Mouse (Mus musculus): ENCODE measurements around the gene Rufy1. TPM values are rescaled to one million over a fixed set of nuclear protein-coding genes. Genes with fewer than 3 reads are reported as not detected.
"Not testable (repeated sequence)": the region's sequence is repeated elsewhere in the genome, so short reads cannot be mapped to it uniquely, and the experiment has no call there.

Rufy1 gene
- polyA plus RNA-seq, 1 experiment from 2014 or later = 29.9 TPM

- WGBS = 3% methylated on average over 26 of the region's 26 CpGs
- ATAC-seq (ENCODE audit: low FRiP score) (peak; percentile 68), DNase-seq (ENCODE audit: low spot score) (peak; percentile 57)
- 0 out of 2 replicates have a peak overlapping the region, but pooled peaks have one; percentile 5 for H3K9ac ChIP-seq (ENCODE audit: low read depth, low read length)
- peak overlapping the region; percentile 32 for H3K4me2 ChIP-seq (replicated peaks; ENCODE audit: low read depth, low read length)
- peaks cover 4% of the 10 kb centered on the region; the same call in 1 of the 2 replicates for H3K4me1 ChIP-seq (replicated peaks; ENCODE audit: control insufficient read depth, insufficient read depth, low read length)
- H3K4me3 ChIP-seq (ENCODE audit: low read depth, low read length) = peak overlapping the region; percentile 4; the same call in 1 of the 2 replicates
- H3K27me3 ChIP-seq (ENCODE audit: control insufficient read depth, insufficient read depth, low read length) = no peaks in the 10 kb centered on the region
- H3K27ac ChIP-seq (ENCODE audit: low read depth, low read length) = peak overlapping the region; percentile 60; the same call in 1 of the 2 replicates
- no peaks in the 10 kb centered on the region for H3K9me3 ChIP-seq (ENCODE audit: control insufficient read depth, low read length)
- no peaks in the 10 kb centered on the region for H3K36me3 ChIP-seq (ENCODE audit: control insufficient read depth, insufficient read depth, low read length)
These were observed 26.4 kb upstream of the Rufy1 start for GRCm38 (mm10) chr11:50457111-50457911.

- H3K4me1 ChIP-seq (replicated peaks; ENCODE audit: control insufficient read depth, insufficient read depth, low read length) = peaks cover 4% of the 10 kb centered on the region; the same call in 1 of the 2 replicates
- WGBS = 36% methylated on average over 7 of the region's 7 CpGs
- H3K27me3 ChIP-seq (ENCODE audit: control insufficient read depth, insufficient read depth, low read length) = no peaks in the 10 kb centered on the region
- no peak overlapping the region for H3K4me3 ChIP-seq (ENCODE audit: low read depth, low read length)
- no peak overlapping the region for H3K4me2 ChIP-seq (replicated peaks; ENCODE audit: low read depth, low read length)
- H3K36me3 ChIP-seq (ENCODE audit: control insufficient read depth, insufficient read depth, low read length) = no peaks in the 10 kb centered on the region
- no peak overlapping the region for H3K27ac ChIP-seq (ENCODE audit: low read depth, low read length)
- peak; percentile 21 for DNase-seq (ENCODE audit: low spot score)
- no peaks in the 10 kb centered on the region for H3K9me3 ChIP-seq (ENCODE audit: control insufficient read depth, low read length)
- H3K9ac ChIP-seq (ENCODE audit: low read depth, low read length) = no peak overlapping the region
- ATAC-seq (ENCODE audit: low FRiP score) = peak; percentile 51; the same call in 1 of the 2 replicates
These were observed 25.5 kb upstream of the Rufy1 start for GRCm38 (mm10) chr11:50456455-50456854.

GRCm38 (mm10) chr11:50454934-50455333, 24.0 kb upstream of the Rufy1 start:
- no peaks in the 10 kb centered on the region for H3K9me3 ChIP-seq (ENCODE audit: control insufficient read depth, low read length)
- peaks cover 4% of the 10 kb centered on the region; the same call in 1 of the 2 replicates for H3K4me1 ChIP-seq (replicated peaks; ENCODE audit: control insufficient read depth, insufficient read depth, low read length)
- no peak overlapping the region for H3K4me3 ChIP-seq (ENCODE audit: low read depth, low read length)
- no peak overlapping the region for H3K27ac ChIP-seq (ENCODE audit: low read depth, low read length)
- no peak for DNase-seq (ENCODE audit: low spot score)
- no peak for ATAC-seq (ENCODE audit: low FRiP score)
- no peaks in the 10 kb centered on the region for H3K27me3 ChIP-seq (ENCODE audit: control insufficient read depth, insufficient read depth, low read length)
- 42% methylated on average over 6 of the region's 6 CpGs for WGBS
- no peaks in the 10 kb centered on the region for H3K36me3 ChIP-seq (ENCODE audit: control insufficient read depth, insufficient read depth, low read length)
- no peak overlapping the region for H3K4me2 ChIP-seq (replicated peaks; ENCODE audit: low read depth, low read length)
- H3K9ac ChIP-seq (ENCODE audit: low read depth, low read length) = no peak overlapping the region

GRCm38 (mm10) chr11:50450236-50450635, 19.3 kb upstream of the Rufy1 start:
- no peaks in the 10 kb centered on the region for H3K36me3 ChIP-seq (ENCODE audit: control insufficient read depth, insufficient read depth, low read length)
- 82% methylated on average over 9 of the region's 9 CpGs for WGBS
- ATAC-seq (ENCODE audit: low FRiP score) (no peak), DNase-seq (ENCODE audit: low spot score) (no peak)
- no peak overlapping the region for H3K27ac ChIP-seq (ENCODE audit: low read depth, low read length)
- no peaks in the 10 kb centered on the region for H3K27me3 ChIP-seq (ENCODE audit: control insufficient read depth, insufficient read depth, low read length)
- H3K4me1 ChIP-seq (replicated peaks; ENCODE audit: control insufficient read depth, insufficient read depth, low read length) = no peaks in the 10 kb centered on the region
- no peak overlapping the region for H3K4me3 ChIP-seq (ENCODE audit: low read depth, low read length)
- no peak overlapping the region for H3K9ac ChIP-seq (ENCODE audit: low read depth, low read length)
- H3K4me2 ChIP-seq (replicated peaks; ENCODE audit: low read depth, low read length) = no peak overlapping the region
- H3K9me3 ChIP-seq (ENCODE audit: control insufficient read depth, low read length) = no peaks in the 10 kb centered on the region

GRCm38 (mm10) chr11:50448163-50448562, 17.2 kb upstream of the Rufy1 start:
- not testable (repeated sequence) for H3K4me2 ChIP-seq (replicated peaks; ENCODE audit: low read depth, low read length); H3K9me3 ChIP-seq (ENCODE audit: control insufficient read depth, low read length); H3K27ac ChIP-seq (ENCODE audit: low read depth, low read length); H3K27me3 ChIP-seq (ENCODE audit: control insufficient read depth, insufficient read depth, low read length); H3K4me1 ChIP-seq (replicated peaks; ENCODE audit: control insufficient read depth, insufficient read depth, low read length); H3K9ac ChIP-seq (ENCODE audit: low read depth, low read length); ATAC-seq (ENCODE audit: low FRiP score); H3K4me3 ChIP-seq (ENCODE audit: low read depth, low read length); H3K36me3 ChIP-seq (ENCODE audit: control insufficient read depth, insufficient read depth, low read length)
- peak; percentile 34 for DNase-seq (ENCODE audit: low spot score)
- 48% methylated on average over 8 of the region's 8 CpGs for WGBS

GRCm38 (mm10) chr11:50443259-50444065, 12.5 kb upstream of the Rufy1 start:
- H3K4me2 ChIP-seq (replicated peaks; ENCODE audit: low read depth, low read length) = no peak overlapping the region
- DNase-seq (ENCODE audit: low spot score) (peak; percentile 74), ATAC-seq (ENCODE audit: low FRiP score) (no peak)
- WGBS = 76% methylated on average over 5 of the region's 5 CpGs
- no peak overlapping the region for H3K4me3 ChIP-seq (ENCODE audit: low read depth, low read length)
- no peaks in the 10 kb centered on the region for H3K9me3 ChIP-seq (ENCODE audit: control insufficient read depth, low read length)
- H3K36me3 ChIP-seq (ENCODE audit: control insufficient read depth, insufficient read depth, low read length) = no peaks in the 10 kb centered on the region
- H3K27ac ChIP-seq (ENCODE audit: low read depth, low read length) = no peak overlapping the region
- no peaks in the 10 kb centered on the region for H3K4me1 ChIP-seq (replicated peaks; ENCODE audit: control insufficient read depth, insufficient read depth, low read length)
- no peaks in the 10 kb centered on the region for H3K27me3 ChIP-seq (ENCODE audit: control insufficient read depth, insufficient read depth, low read length)
- H3K9ac ChIP-seq (ENCODE audit: low read depth, low read length) = no peak overlapping the region

- ATAC-seq (ENCODE audit: low FRiP score) (no peak), DNase-seq (ENCODE audit: low spot score) (no peak)
- no peak overlapping the region for H3K9ac ChIP-seq (ENCODE audit: low read depth, low read length)
These were observed 10.7 kb upstream of the Rufy1 start for GRCm38 (mm10) chr11:50441637-50442036.

GRCm38 (mm10) chr11:50440691-50441090, 9.8 kb upstream of the Rufy1 start:
- Histone ChIP-seq H3K27me3 (ENCODE audit: control insufficient read depth, insufficient read depth, low read length) (no peaks in the 10 kb centered on the region), H3K27ac (ENCODE audit: low read depth, low read length) (no peak overlapping the region), H3K4me3 (ENCODE audit: low read depth, low read length) (no peak overlapping the region), H3K9ac (ENCODE audit: low read depth, low read length) (no peak overlapping the region), H3K9me3 (ENCODE audit: control insufficient read depth, low read length) (no peaks in the 10 kb centered on the region), H3K36me3 (ENCODE audit: control insufficient read depth, insufficient read depth, low read length) (no peaks in the 10 kb centered on the region), H3K4me1 (replicated peaks; ENCODE audit: control insufficient read depth, insufficient read depth, low read length) (no peaks in the 10 kb centered on the region), H3K4me2 (replicated peaks; ENCODE audit: low read depth, low read length) (no peak overlapping the region)
- WGBS = 82% methylated on average over 6 of the region's 6 CpGs
- ATAC-seq (ENCODE audit: low FRiP score) (no peak), DNase-seq (ENCODE audit: low spot score) (no peak)

More at GRCm38 (mm10) chr11:50441637-50442036, 10.7 kb upstream of the Rufy1 start:
- no peak overlapping the region for H3K4me2 ChIP-seq (replicated peaks; ENCODE audit: low read depth, low read length)
- no peaks in the 10 kb centered on the region for H3K9me3 ChIP-seq (ENCODE audit: control insufficient read depth, low read length)
- H3K4me3 ChIP-seq (ENCODE audit: low read depth, low read length) = no peak overlapping the region
- H3K27ac ChIP-seq (ENCODE audit: low read depth, low read length) = no peak overlapping the region
- WGBS = 84% methylated on average over 9 of the region's 9 CpGs
- H3K36me3 ChIP-seq (ENCODE audit: control insufficient read depth, insufficient read depth, low read length) = no peaks in the 10 kb centered on the region
- H3K4me1 ChIP-seq (replicated peaks; ENCODE audit: control insufficient read depth, insufficient read depth, low read length) = no peaks in the 10 kb centered on the region
- H3K27me3 ChIP-seq (ENCODE audit: control insufficient read depth, insufficient read depth, low read length) = no peaks in the 10 kb centered on the region

Measured in hindbrain, embryonic 11.5 days (tissue).